Mouse (Mus musculus) mouse trophoblast stem cell (cell line): ENCODE results near the gene Prodh2.
"Not testable (repeated sequence)": the region's sequence is repeated elsewhere in the genome, so short reads cannot be mapped to it uniquely, and the experiment has no call there.

Source experiments
- in situ Hi-C, 2 experiments: fragments of 300-500 bp; cut with MseI, MboI; formaldehyde crosslinking; loops; 2 replicates in 1 of 2; 3 replicates in 1 of 2; pipeline ENCODE4 v1.15.1; 2025

The Prodh2 gene

GRCm38 (mm10) chr7:30490251-30490956 is 3.0 kb upstream of the Prodh2 start:
- in situ Hi-C loops, result no loop called here

DNA sequence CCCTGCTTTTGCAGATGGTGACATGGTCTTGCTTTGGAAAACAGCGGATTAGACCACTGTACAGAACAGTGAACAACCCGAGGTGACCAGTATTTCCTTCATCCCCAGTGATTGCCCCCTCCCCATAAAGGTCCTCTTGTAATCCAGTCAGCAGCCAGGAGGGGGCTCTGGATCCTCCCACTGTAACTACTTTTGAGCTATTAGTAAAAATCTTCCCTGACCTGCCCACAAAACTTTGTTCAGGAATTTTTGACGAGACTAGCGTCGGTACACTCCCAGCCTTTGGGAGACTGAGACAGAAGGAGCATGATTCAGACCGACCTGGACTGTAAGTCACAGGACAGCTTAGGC is 2.5 kb upstream of the Prodh2 start:
- in situ Hi-C loops, result no loop called here

DNA sequence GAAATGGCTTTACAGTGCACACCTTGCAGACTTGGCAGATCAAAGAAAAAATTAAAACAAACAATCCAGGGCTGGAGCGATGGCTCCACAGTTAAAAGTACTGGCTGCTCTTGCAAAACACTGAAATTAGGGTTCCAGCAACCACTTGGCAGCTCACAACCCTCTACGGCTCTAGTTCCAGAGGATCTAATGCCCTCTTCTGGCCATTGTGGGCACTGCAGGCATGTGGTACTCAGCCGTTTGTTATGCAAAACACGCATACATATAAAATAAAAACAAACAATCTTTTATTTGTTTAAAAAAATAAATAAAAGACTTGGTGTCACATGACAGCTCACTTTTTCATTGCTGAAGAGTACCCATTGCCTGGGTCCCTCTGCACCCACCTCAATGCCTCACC is 657 bp upstream of the Prodh2 start:
- in situ Hi-C loops, result no loop called here

GRCm38 (mm10) chr7:30495506-30496042 is 2.2 kb downstream of the Prodh2 start:
- in situ Hi-C loops, result not testable (repeated sequence)

- in situ Hi-C loops, result not testable (repeated sequence)
Observed at GRCm38 (mm10) chr7:30501159-30501558, 7.7 kb downstream of the Prodh2 start.

GRCm38 (mm10) chr7:30508061-30508460 is 14.6 kb downstream of the Prodh2 start:
- in situ Hi-C loops, result no loop called here

DNA sequence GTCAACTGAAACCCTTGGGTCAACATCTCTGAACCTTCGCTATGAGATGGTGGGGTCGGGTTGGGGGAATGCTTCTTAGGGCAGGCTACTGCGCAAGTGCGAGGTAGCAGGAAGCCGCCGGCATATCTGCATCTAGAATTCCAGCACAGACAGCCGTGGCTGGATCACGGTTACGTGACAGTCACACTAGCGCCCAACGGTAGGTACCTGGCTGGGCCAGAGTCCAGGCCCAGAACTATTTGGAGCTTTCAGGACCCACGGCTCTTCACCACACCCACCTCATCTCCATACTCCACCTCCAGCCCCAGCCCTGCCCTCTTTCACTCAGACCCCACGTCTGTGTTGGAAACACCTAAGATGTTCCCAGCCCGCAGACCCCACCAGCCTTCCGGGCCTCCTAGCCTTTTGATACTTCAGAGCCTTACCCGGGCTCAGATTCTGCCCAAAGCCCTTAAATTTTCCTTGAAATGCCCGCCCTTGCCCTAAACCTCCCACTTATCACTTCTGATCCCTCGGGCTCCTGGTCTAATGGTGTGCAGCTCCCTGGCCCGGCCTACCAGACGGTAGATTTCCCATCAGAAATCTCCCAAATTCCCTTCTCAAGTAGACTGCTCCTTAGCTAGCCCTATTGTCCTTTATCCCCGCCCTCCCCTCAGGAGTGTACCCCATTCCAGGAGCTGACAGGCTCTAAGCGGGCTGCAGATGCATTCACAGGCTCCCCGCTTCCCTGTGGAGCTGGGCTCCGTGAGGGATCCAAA is 21.8 kb downstream of the Prodh2 start:
- in situ Hi-C loops, result no loop called here

DNA sequence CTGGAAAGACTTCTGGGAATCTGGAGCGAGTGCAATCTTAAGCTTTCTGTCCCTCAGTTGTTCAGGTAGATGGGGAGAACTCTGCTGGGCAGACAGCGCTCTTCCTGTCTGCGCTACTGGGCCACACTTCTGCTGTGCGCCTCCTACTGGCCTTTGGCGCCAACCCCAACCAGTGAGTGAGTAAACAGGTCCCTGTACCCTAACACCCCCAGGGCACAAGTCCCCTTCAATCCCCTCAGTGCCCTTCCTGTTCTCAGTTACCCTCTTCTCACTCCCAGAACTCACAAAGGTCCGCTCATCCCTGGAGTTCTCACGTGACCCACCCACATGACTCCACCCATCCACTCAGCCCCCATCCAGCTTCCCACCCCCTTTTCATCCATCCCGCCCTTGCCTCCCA is 24.9 kb downstream of the Prodh2 start:
- in situ Hi-C loops, result no loop called here

DNA sequence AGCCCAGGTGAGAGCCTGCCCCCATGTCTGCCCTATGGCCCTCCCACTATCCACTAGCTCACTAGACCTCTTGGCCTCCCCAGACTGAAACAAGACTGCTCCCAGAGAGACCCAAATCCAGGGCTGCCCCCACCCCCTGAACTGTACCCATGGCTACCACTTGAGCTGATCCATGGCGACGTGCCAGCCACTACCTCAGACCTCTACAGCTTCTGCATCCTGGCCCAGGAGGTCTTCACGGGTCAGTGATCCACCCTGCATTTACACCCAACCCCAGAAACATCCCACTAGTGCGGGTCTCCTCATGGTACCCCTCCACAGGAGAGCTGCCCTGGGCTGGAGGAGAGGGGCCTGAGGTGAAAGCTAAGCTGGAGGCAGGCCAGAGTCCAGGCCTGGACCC is 27.0 kb downstream of the Prodh2 start:
- in situ Hi-C loops, result no loop called here

- in situ Hi-C loops, result no loop called here
Observed at GRCm38 (mm10) chr7:30520856-30521255, 27.4 kb downstream of the Prodh2 start.

GRCm38 (mm10) chr7:30522871-30523270 is 29.4 kb downstream of the Prodh2 start:
- in situ Hi-C loops, result no loop called here

DNA sequence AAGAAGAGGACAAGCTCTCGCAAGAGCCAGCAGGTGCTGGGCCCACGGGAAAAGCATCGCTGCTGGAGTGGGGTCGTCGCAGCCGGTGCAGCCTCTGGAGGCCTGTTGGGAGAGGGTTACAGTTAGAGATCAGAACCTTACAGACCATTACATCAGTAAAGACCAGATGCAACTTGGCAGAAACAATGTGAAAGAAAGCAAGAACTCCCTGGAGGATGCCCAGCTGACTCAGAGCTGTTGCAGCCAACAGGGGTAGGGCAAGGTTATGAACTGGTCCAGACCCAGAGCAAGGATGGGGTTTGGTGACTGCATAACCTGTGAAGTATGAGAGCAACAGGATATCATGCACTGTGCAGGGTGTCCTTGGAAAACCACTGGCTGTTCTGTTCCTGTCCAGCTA is 31.1 kb downstream of the Prodh2 start:
- in situ Hi-C loops, result no loop called here

GRCm38 (mm10) chr7:30525954-30526353 is 32.5 kb downstream of the Prodh2 start:
- in situ Hi-C loops, result no loop called here

- in situ Hi-C loops, result no loop called here
Observed at GRCm38 (mm10) chr7:30526399-30526798, 33.0 kb downstream of the Prodh2 start.

DNA sequence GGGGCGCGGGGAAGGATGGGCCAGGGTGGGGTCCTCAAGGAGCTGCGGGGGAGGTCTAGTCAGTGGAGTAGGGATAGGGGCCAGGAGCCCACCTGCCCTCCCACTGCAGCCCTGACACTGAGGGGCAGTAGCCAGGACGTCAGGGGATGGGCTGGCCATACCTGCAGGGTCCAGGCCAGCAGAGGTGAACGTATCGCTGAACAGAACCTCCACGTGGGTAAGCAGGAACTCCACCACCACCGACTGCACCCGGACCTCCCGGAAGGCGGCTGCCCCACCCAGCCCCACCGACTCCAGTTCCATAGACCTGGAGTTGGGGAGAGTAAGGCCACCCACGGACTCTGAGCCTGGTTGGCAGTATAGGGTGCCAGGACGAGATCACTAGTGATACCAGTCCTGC is 33.6 kb downstream of the Prodh2 start:
- in situ Hi-C loops, result no loop called here

DNA sequence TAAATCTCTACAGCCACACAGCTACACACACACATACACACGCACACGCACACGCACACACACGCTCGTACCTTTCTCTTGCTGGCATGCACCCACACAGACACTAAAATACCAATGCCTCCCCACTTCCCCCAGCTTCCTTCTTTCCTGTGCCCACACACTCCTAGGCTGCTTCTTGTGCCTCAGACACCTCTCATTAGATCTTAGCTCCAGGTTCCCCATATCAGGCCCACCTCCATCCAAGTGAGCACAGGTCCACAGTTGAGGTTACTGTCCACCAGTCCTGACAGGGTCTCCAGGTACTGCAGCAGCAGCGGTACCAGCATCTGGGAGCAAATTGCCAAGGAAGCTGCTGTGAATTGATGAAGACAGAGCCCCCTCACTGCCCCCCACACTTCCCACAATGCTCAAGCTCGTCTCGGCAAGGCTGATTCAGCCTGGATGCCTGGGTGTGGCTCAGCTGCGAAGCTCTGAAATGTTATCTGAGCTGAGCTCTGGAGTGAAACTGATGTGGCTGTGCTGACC is 37.9 kb downstream of the Prodh2 start:
- in situ Hi-C loops, result no loop called here

- in situ Hi-C loops, result no loop called here
Observed at GRCm38 (mm10) chr7:30532931-30533330, 39.5 kb downstream of the Prodh2 start.

- in situ Hi-C loops, result no loop called here
Observed at GRCm38 (mm10) chr7:30533941-30534632, 40.7 kb downstream of the Prodh2 start.

DNA sequence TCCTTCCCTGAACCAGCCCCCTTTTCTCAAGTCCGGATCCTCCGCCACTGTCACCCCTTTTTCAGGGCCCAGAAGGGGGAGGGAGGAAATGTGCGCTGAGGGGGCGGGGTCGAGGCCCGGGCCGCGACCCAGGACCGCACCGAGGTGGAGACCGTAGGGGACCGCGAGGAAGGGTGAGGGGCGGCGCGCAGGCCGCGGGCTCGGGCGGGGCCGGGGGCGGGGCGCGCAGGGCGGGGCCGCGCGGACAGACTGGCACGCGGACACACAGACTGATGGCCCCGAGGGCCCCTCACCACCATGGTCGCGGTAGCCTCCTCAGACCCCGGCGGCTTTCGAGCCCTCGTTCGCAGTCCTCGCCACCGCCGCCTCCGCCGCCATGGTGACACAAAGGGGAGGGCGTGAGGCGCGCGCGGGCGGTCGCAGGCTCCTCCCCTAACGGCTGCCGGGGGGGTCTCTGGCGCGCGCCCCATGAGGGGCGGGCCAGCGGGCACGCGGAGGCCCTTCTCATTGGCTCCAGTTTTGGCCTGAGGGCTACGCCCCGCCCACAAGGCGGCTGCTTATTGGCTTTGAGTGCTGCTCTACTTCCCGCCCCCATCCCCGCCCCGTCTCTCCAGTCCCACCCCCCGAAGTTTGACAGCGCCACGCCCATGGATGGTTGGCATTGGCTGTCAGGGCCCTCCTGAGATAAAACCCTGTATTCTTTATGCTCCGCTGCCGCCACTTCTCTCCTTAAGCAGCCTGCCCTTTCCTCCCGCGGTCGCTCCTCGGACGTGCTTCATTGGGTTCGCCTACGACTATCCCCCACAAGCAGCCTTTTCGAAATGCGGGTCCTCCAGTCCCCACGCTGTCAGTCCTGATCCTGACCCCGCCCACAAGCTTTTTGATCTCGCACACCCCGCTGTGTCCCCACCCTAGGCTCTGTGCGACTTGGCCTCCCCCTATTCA is 41.5 kb downstream of the Prodh2 start, which contains the start of gene Arhgap33:
Arhgap33 (minus strand) TSS at position 428 of the 945 bp plus-strand sequence.
- in situ Hi-C loops, result no loop called here

DNA sequence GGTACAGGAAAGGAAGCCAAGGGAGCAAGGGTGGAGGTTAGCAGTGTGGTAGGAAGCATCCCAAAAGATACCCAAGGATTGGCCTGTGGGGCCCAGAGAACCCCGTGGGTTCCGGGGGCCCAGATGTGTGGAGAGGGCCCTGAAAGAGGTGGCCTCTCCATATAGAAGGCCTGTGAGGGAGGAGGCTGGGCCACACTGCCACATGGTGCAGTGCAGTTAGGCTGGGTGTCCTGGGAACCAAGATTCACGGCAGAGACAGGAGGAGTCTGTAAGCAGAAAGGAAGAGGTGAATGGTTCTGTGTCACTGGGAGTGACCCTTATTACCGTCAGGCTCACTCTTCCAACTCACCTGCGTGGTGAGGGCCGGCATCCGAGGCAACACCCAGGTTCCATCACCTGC is 47.1 kb downstream of the Prodh2 start:
- in situ Hi-C loops, result no loop called here

GRCm38 (mm10) chr7:30544327-30544726 is 50.9 kb downstream of the Prodh2 start:
- in situ Hi-C loops, result no loop called here
